Mouse (Mus musculus): ENCODE measurements around the gene Kctd13. TPM values are rescaled to one million over a fixed set of nuclear protein-coding genes. Genes with fewer than 3 reads are reported as not detected.

Gene Kctd13
- polyA plus RNA-seq, 1 experiment, result 85.5 TPM

GRCm38 (mm10) chr7:126919973-126920372 is 8.7 kb upstream of the Kctd13 start:
- Histone ChIP-seq H3K4me3 (ENCODE audit: control insufficient read depth, low read depth, low read length) (no peak overlapping the region), H3K27me3 (ENCODE audit: control insufficient read depth, insufficient read depth, low read length) (no peaks in the 10 kb centered on the region), H3K4me1 (ENCODE audit: control insufficient read depth, insufficient read depth, low read length) (no peaks in the 10 kb centered on the region; the same call in none of the 2 replicates), H3K27ac (ENCODE audit: control insufficient read depth, insufficient read depth, low read depth, low read length) (no peak overlapping the region), H3K36me3 (ENCODE audit: control insufficient read depth, insufficient read depth, low read length) (no peaks in the 10 kb centered on the region; the same call in 1 of the 2 replicates)
- no peak for TF ChIP-seq POLR2A (IDR thresholded peaks at IDR 0.05; ENCODE audit: control insufficient read depth, low read depth, low read length)
- no peak for TF ChIP-seq CTCF (IDR thresholded peaks at IDR 0.05; ENCODE audit: control insufficient read depth, insufficient read depth, insufficient replicate concordance, low read depth, low read length)

DNA sequence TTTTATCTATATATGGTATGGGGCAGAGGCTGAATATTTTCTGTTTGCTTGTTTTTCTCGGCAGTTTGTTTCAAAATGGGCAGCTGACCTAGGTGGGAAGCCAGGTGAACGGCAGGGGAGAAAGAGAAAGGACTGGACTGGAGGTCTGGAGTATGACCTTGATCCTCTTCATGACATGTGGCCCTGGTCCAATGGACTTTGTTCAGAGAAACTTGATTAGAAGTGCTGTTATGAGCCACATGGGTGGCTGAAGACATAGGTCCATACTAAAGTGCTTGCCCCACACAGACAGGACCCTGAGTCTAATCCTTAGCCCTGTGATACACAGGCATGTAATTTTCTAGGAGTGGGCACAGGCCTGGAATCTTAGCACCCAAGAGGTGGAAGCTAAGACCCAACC is 7.1 kb upstream of the Kctd13 start:
- Histone ChIP-seq H3K27ac (ENCODE audit: control insufficient read depth, insufficient read depth, low read depth, low read length) (peak overlapping the region; percentile 37), H3K4me3 (ENCODE audit: control insufficient read depth, low read depth, low read length) (no peak overlapping the region), H3K4me1 (ENCODE audit: control insufficient read depth, insufficient read depth, low read length) (no peaks in the 10 kb centered on the region; the same call in none of the 2 replicates), H3K36me3 (ENCODE audit: control insufficient read depth, insufficient read depth, low read length) (no peaks in the 10 kb centered on the region; the same call in 1 of the 2 replicates), H3K27me3 (ENCODE audit: control insufficient read depth, insufficient read depth, low read length) (no peaks in the 10 kb centered on the region)
- no peak for TF ChIP-seq POLR2A (IDR thresholded peaks at IDR 0.05; ENCODE audit: control insufficient read depth, low read depth, low read length)
- TF ChIP-seq CTCF (IDR thresholded peaks at IDR 0.05; ENCODE audit: control insufficient read depth, insufficient read depth, insufficient replicate concordance, low read depth, low read length), result no peak

GRCm38 (mm10) chr7:126922624-126923060 is 6.0 kb upstream of the Kctd13 start, which contains the start of gene Tmem219:
Gene Tmem219 (minus strand): TSS chr7:126922917.
- H3K27me3 ChIP-seq (ENCODE audit: control insufficient read depth, insufficient read depth, low read length), result no peaks in the 10 kb centered on the region
- no peak for TF ChIP-seq CTCF (IDR thresholded peaks at IDR 0.05; ENCODE audit: control insufficient read depth, insufficient read depth, insufficient replicate concordance, low read depth, low read length)
- no peak for TF ChIP-seq POLR2A (IDR thresholded peaks at IDR 0.05; ENCODE audit: control insufficient read depth, low read depth, low read length)
- H3K4me3 ChIP-seq (ENCODE audit: control insufficient read depth, low read depth, low read length), result no peak within 1 kb of the TSS
- no peaks in the 10 kb centered on the region; the same call in none of the 2 replicates for H3K4me1 ChIP-seq (ENCODE audit: control insufficient read depth, insufficient read depth, low read length)
- H3K36me3 ChIP-seq (ENCODE audit: control insufficient read depth, insufficient read depth, low read length), result no peaks in the 10 kb centered on the region; the same call in 1 of the 2 replicates
- peak within 1 kb of the TSS; percentile 67 for H3K27ac ChIP-seq (ENCODE audit: control insufficient read depth, insufficient read depth, low read depth, low read length)

- no peak overlapping the region for H3K4me3 ChIP-seq (ENCODE audit: control insufficient read depth, low read depth, low read length)
- TF ChIP-seq POLR2A (IDR thresholded peaks at IDR 0.05; ENCODE audit: control insufficient read depth, low read depth, low read length) (no peak), CTCF (IDR thresholded peaks at IDR 0.05; ENCODE audit: control insufficient read depth, insufficient read depth, insufficient replicate concordance, low read depth, low read length) (no peak)
- peak overlapping the region; percentile 67 for H3K27ac ChIP-seq (ENCODE audit: control insufficient read depth, insufficient read depth, low read depth, low read length)
- no peaks in the 10 kb centered on the region; the same call in none of the 2 replicates for H3K4me1 ChIP-seq (ENCODE audit: control insufficient read depth, insufficient read depth, low read length)
- H3K27me3 ChIP-seq (ENCODE audit: control insufficient read depth, insufficient read depth, low read length), result no peaks in the 10 kb centered on the region
- no peaks in the 10 kb centered on the region; the same call in 1 of the 2 replicates for H3K36me3 ChIP-seq (ENCODE audit: control insufficient read depth, insufficient read depth, low read length)
Observed at GRCm38 (mm10) chr7:126923999-126924398, 4.7 kb upstream of the Kctd13 start.

DNA sequence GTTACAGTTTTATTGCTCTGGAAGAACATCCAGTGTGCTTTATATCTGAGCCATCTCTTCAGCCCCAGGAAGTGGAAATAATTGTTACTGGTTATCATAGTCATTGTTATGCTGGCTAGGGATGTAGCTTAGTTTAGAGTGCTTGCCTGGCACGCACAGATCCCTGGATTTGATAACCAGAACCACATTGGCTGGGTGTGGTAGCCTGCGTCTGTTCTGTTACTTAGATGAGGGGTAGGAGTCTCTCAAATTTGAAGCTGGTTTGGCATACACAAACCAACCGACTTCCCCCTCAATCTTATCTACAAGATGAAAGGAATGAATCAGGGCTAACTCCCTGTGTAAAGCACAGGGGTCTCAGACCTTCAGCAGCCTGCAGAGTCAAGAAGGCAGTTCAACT is 2.4 kb upstream of the Kctd13 start:
- TF ChIP-seq CTCF (IDR thresholded peaks at IDR 0.05; ENCODE audit: control insufficient read depth, insufficient read depth, insufficient replicate concordance, low read depth, low read length), result no peak
- no peak for TF ChIP-seq POLR2A (IDR thresholded peaks at IDR 0.05; ENCODE audit: control insufficient read depth, low read depth, low read length)
- no peaks in the 10 kb centered on the region for H3K27me3 ChIP-seq (ENCODE audit: control insufficient read depth, insufficient read depth, low read length)
- H3K27ac ChIP-seq (ENCODE audit: control insufficient read depth, insufficient read depth, low read depth, low read length), result no peak overlapping the region
- no peaks in the 10 kb centered on the region; the same call in none of the 2 replicates for H3K4me1 ChIP-seq (ENCODE audit: control insufficient read depth, insufficient read depth, low read length)
- H3K4me3 ChIP-seq (ENCODE audit: control insufficient read depth, low read depth, low read length), result no peak overlapping the region; the same call in 1 of the 2 replicates
- H3K36me3 ChIP-seq (ENCODE audit: control insufficient read depth, insufficient read depth, low read length), result peaks cover 2% of the 10 kb centered on the region

DNA sequence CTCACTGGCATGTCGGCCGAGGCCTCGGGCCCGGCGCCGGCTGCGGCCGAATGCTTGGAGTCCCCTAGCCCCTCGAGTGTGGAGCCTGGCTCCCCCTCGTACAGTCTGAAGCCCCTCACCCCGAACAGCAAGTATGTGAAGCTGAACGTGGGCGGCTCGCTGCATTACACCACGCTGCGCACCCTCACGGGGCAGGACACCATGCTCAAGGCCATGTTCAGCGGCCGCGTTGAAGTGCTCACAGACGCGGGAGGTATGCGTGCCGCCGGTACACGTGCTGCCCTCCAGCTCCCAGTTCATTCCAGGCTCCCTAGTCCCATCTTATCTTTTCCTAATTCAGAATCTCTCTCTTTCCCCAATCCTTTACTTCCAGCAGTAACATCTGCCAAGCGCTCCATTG is 367 bp downstream of the Kctd13 start:
- H3K27me3 ChIP-seq (ENCODE audit: control insufficient read depth, insufficient read depth, low read length), result no peaks in the 10 kb centered on the region
- peak overlapping the region; percentile 89 for H3K27ac ChIP-seq (ENCODE audit: control insufficient read depth, insufficient read depth, low read depth, low read length)
- H3K4me1 ChIP-seq (ENCODE audit: control insufficient read depth, insufficient read depth, low read length), result peaks cover 3% of the 10 kb centered on the region

DNA sequence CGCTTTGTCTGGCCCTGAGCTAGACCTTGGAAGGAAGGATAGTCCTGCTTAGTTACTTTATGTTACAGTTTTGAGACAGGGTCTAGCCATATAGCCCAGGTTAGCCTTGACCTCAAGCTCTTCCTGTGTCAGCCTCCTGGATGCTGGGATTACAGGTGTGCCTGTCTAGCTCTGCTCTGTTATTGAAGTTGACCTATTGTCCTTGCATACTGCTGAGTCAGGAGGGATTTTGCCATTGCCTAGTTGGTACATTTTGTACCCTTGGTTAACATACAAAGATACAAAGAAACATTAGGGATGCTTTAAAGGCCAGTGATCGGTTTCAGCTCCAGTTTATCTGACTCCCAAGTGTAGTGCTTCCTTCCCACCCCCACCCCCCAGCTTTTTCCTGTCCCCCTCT is 4.0 kb downstream of the Kctd13 start:
- Histone ChIP-seq H3K27ac (ENCODE audit: control insufficient read depth, insufficient read depth, low read depth, low read length) (no peak overlapping the region), H3K4me3 (ENCODE audit: control insufficient read depth, low read depth, low read length) (no peak overlapping the region), H3K27me3 (ENCODE audit: control insufficient read depth, insufficient read depth, low read length) (no peaks in the 10 kb centered on the region), H3K36me3 (ENCODE audit: control insufficient read depth, insufficient read depth, low read length) (peaks cover 2% of the 10 kb centered on the region; the same call in 1 of the 2 replicates), H3K4me1 (ENCODE audit: control insufficient read depth, insufficient read depth, low read length) (peaks cover 3% of the 10 kb centered on the region)
- TF ChIP-seq POLR2A (IDR thresholded peaks at IDR 0.05; ENCODE audit: control insufficient read depth, low read depth, low read length), result no peak
- no peak for TF ChIP-seq CTCF (IDR thresholded peaks at IDR 0.05; ENCODE audit: control insufficient read depth, insufficient read depth, insufficient replicate concordance, low read depth, low read length)

More for the DNA sequence above, 367 bp downstream of the Kctd13 start:
- peaks cover 2% of the 10 kb centered on the region; the same call in 1 of the 2 replicates for H3K36me3 ChIP-seq (ENCODE audit: control insufficient read depth, insufficient read depth, low read length)
- H3K4me3 ChIP-seq (ENCODE audit: control insufficient read depth, low read depth, low read length), result peak overlapping the region; percentile 98
- no peak for TF ChIP-seq CTCF (IDR thresholded peaks at IDR 0.05; ENCODE audit: control insufficient read depth, insufficient read depth, insufficient replicate concordance, low read depth, low read length)
- no peak for TF ChIP-seq POLR2A (IDR thresholded peaks at IDR 0.05; ENCODE audit: control insufficient read depth, low read depth, low read length)
